Mouse (Mus musculus): ENCODE measurements around the gene Utrn.

Gene Utrn

GRCm38 (mm10) chr10:12731459-12731858 is 137.7 kb downstream of the Utrn start:
- no peak for DNase-seq (ENCODE audit: low spot score)

GRCm38 (mm10) chr10:12729635-12730034 is 139.5 kb downstream of the Utrn start:
- DNase-seq (ENCODE audit: low spot score) = no peak

DNA sequence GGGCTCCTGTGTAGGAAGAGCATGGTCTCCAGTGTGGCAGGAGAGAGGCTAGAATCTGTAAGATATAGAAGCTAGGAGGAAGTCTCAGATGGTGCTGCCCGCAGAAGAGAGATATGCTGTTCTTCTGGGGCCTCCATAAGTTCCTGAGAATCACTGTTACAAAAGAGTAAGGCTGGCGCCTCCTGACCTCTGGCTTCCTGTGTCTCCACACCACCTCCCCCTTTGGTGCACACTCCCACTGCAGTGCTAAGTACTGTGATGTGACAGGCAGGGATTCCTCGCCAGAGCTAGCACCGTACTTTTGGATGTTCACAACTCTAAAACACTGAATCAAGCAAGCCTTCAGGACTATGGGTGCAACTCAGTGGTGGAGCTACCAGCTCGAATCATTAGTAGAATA is 140.1 kb downstream of the Utrn start:
- no peak for DNase-seq (ENCODE audit: low spot score)

- no peak for DNase-seq (ENCODE audit: low spot score)
Observed at GRCm38 (mm10) chr10:12727881-12728280, 141.3 kb downstream of the Utrn start.

DNA sequence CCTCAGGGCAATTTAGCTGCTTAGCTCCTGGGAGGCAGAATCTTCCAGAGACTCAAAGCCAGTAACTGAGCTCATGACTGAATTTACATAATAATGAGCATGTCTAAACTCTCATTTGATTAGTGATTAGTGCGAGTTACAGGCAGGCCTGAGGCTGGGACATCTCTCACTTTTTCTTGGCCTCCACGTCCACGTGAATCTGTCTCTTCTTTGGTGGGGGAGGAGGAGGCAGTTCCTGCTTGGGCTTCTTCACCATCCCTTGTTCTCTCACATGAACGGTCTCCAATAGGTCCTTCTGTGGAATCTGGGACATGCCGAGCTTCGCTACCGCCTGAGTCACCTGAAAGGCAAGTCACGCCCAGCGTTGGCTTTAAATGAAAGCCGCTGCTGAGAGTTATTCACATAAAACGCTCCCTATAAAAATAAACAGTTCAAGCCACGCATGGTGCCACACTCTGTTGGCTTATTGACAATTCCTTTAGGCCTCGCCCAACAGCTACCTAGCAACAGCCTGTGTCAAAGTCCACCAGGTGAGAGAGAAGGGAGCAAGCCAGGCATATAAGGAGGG is 143.0 kb downstream of the Utrn start:
- DNase-seq (ENCODE audit: low spot score) = no peak

DNA sequence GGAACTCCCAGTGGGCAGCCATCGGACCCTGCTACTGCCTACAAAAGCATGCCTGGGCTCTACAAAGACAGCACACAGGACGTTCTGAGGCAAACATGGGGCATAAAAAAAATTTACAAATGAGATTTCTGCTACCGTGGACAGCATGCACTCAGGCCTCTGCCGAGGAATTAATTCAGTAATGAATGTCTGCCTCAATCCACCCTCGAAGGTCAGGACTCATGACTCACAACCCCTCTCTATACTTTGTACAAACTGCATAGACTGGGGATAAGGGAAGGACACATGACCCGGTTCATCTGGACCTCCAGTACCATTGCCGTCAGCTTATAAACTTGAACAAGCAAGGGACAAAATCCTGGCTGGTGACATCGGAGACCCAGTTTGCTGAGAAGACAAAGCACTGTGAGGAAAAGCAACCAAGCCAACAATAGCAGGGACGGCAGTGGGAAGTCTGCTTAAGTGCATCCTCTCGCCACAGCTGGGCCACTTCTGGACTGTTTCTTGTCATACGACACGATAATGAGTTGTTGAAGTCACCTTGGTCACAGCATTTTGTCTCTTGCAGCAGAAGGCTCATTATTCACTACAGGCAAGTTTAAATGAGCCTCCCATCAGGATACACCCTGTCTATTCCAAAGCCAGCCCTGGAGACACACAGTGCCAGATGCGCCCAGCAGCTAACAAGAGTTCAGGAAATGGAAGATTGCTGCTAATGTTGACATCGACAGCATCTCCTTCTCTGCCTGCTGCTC is 144.7 kb downstream of the Utrn start:
- no peak for DNase-seq (ENCODE audit: low spot score)

DNA sequence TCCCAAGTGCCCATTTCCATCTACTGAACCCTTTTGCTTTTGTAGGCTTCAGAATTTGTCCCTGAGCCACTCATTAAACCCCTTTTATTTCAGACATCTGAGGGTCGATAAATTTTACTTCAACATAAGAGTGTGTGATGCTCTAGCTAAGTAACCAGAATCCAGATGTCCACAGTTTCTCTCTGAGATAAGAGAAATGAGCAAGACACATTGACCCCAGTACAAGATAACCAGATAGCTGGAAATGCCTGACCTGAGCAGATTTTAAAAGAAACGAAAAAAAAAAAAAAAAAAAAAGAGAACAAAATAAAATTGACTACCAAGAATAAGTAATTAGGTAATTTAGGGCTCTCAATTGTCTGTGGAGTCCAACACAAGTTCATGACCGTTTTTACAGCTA is 145.9 kb downstream of the Utrn start:
- no peak for DNase-seq (ENCODE audit: low spot score)

DNA sequence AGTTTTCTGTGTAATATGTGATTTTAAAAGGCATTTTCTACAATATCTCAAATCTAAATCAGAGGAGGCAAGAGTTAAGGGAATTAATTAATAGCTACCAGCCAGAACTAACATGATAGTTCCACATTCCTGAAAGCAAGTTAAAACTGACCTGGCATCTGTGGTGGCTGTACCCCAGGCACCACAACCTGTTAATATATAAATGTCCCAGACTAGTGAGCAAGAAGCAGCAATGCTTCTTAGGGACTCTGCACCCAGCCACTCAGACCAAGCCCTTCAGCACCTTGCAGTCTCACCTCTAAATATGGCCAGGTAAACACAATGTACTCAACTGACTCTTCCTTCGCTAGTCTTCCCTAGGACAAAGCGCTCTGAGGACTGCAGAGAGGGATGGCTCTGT is 147.1 kb downstream of the Utrn start:
- DNase-seq (ENCODE audit: low spot score) = no peak

DNA sequence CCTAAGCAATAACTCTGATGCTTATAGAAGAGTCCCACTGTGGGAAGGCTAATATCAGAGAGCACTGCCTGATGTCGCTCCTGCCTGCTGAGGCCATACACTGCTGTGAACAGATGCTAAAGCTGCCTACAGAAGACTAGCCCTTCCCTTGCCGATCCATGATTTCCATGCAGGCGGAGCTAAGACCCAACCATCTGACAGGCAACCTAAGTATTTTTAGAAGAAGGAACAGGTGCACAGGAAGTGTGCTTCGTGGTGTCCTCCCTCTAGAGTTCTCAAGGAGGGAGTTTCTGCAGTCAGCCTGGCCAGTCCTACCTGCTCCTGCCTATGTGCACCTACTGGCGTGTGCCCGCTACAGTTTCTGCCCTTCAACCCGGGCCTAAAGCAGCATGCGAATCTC is 150.8 kb downstream of the Utrn start:
- DNase-seq (ENCODE audit: low spot score) = no peak

- no peak for DNase-seq (ENCODE audit: low spot score)
Observed at GRCm38 (mm10) chr10:12717381-12717780, 151.8 kb downstream of the Utrn start.

DNA sequence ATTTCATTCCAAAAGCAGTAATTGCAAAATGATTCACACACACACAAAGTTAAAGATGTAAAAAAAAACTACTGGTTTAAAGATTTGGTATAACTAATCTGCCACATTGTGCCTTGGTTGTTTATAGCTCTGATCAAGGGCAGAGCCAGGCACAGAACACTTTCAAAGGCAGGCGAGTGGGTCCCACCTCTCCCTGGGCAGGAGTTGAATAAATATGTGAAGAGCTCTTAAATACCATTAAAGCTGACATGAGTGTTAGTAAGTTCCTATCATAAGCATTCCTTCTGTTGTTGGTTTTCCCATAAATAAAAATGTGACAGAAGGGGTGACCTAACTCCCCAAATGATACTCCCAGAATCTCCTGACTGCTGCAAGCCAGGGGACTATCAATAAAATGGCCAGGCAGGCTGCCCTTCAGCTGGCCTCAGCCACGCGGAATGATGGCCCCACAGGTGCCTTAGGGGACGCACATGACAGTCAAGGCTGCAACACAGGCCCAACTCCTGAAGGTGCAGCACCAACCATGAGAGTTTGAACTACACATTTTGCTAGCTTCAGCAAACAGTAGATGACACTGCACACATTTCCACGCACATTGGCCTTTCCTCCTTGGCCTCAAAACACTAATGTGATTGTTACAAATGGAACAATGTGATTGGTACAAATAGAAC is 152.4 kb downstream of the Utrn start:
- DNase-seq (ENCODE audit: low spot score) = no peak

GRCm38 (mm10) chr10:12713236-12713855 is 155.8 kb downstream of the Utrn start:
- peak; percentile 64 for DNase-seq (ENCODE audit: low spot score)

GRCm38 (mm10) chr10:12711332-12711831 is 157.8 kb downstream of the Utrn start:
- no peak for DNase-seq (ENCODE audit: low spot score)

DNA sequence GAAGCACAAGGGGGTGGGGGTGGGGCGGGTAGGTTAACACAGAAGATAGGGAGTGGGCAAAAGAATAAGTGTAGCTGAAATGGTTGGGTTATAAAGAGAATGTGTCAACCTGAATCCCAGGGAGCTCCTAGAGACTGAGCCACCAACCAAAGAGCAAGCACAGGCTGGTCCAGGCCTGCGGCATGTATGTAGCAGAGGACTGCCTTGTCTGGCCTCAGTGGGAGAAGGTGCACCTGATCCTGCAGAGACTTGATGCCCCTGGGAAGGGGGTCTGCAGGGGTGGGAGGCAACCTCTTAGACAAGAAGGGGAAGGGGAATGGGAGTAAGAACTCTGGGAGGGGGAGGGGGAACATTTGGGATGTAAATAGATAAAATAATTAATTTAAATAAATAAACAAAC is 162.6 kb downstream of the Utrn start:
- DNase-seq (ENCODE audit: low spot score) = no peak

DNA sequence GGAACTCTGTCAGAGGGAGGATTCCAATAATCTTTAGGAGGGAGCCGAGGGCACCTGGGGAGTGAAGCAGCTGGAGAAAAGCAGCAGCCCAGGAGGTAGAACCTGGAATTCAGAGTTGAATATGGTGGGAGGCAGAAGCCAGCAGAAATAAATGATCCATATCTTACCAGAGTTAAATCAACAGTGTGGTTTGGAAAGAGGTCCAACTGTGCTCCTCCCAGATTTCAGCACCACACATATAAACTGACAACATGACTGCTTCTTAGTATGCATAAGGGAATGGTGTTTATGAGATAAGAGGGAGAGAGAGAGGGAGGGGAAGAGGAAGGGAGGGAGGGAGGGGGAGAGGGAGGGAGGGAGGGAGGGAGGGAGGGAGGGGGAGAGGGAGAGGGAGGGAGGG is 163.2 kb downstream of the Utrn start:
- peak; percentile 45 for DNase-seq (ENCODE audit: low spot score)

- DNase-seq (ENCODE audit: low spot score) = no peak
Observed at GRCm38 (mm10) chr10:12704290-12704689, 164.9 kb downstream of the Utrn start.

GRCm38 (mm10) chr10:12703526-12703925 is 165.6 kb downstream of the Utrn start:
- no peak for DNase-seq (ENCODE audit: low spot score)

- no peak for DNase-seq (ENCODE audit: low spot score)
Observed at GRCm38 (mm10) chr10:12702140-12702539, 167.0 kb downstream of the Utrn start.

- DNase-seq (ENCODE audit: low spot score) = no peak
Observed at GRCm38 (mm10) chr10:12701694-12702093, 167.5 kb downstream of the Utrn start.

DNA sequence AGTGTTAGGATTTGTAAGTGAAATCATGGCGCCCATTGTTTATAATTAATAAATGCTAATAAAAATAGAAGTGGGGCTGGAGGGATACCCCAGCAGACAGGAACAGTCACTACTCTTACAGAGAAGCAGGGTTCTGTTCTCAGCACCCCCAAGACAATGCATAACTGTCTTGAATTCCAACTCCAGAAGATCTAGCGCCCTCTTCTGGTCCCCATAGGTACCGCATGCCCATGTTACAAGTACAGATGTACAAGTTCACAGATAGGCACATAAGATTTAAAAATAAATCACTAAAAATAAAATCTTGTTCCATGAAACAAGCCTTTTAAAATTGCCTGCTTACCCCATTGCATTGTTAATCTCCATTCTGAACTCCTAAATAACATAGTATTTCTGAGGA is 168.6 kb downstream of the Utrn start:
- DNase-seq (ENCODE audit: low spot score) = peak; percentile 16

- DNase-seq (ENCODE audit: low spot score) = no peak
Observed at GRCm38 (mm10) chr10:12697902-12698301, 171.3 kb downstream of the Utrn start.

- DNase-seq (ENCODE audit: low spot score) = no peak
Observed at GRCm38 (mm10) chr10:12696704-12697103, 172.5 kb downstream of the Utrn start.

DNA sequence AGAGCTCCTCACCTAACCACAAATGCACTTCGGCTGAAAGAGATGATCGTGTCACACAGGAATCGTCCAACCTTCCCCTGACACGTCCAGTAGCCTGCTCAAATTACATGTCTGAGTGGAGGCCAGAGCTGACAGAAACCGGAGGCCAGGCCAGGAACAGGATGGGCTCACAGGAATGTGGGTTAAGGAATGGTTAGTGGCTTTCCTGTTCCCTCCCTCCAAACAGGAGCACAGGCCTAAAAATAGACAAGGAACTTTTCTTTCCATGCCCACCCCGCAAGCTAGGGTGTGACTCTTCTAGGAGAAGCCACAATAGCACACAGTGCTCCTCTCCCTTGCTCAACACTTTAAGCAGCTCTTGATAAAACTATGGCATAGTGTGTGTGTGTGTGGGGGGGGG is 174.4 kb downstream of the Utrn start:
- peak; percentile 49 for DNase-seq (ENCODE audit: low spot score)
